Mouse (Mus musculus): ENCODE measurements around the gene Cacna1d.

The Cacna1d gene

DNA sequence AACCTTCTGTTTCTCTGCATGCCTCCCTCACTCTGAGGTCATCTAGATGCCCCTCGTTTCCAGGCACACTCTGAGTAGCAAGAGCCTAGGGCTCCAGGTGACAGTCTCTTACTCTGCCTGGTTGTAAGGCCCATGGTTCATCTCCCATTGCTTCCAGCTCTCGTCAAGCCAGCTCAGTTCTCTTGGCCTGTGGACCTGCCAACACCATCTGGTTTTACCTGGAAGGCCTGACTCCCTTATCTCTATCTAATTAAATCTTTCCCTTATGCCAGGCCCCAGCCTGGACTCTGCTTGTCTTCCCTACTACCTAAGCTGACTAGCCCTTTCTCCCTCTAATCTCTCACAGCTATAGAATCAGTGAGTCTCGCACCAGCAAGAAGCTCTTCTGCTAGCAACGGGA is 124.2 kb downstream of the Cacna1d start:
- no peak for DNase-seq (ENCODE audit: low spot score in 2 of 2)

GRCm38 (mm10) chr14:30365866-30366265 is 125.4 kb downstream of the Cacna1d start:
- DNase-seq (ENCODE audit: low spot score in 2 of 2) = no peak

GRCm38 (mm10) chr14:30363487-30364167 is 127.6 kb downstream of the Cacna1d start:
- no peak for DNase-seq (ENCODE audit: low spot score in 2 of 2)

DNA sequence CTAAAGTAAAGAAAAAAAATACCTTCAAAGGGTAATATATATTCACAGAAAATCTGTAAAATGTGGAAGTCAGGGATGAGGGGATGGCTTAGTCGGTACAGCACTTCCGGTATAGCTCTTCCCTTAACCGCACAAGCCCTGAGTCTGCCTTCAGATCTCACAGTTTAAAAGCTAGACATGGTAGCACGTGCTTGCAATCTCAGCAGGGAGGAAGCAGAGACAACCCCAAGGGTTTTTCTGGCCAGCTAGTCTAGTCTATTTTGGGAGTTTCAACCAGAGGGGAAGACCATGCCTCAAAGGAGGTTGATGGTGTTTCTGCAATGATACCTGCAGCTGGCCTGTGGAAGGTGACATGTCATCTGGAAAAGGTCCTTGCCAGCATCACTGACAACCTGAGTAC is 128.9 kb downstream of the Cacna1d start:
- no peak for DNase-seq (ENCODE audit: low spot score in 2 of 2)

- no peak for DNase-seq (ENCODE audit: low spot score in 2 of 2)
These were observed 130.8 kb downstream of the Cacna1d start for GRCm38 (mm10) chr14:30360478-30360877.

DNA sequence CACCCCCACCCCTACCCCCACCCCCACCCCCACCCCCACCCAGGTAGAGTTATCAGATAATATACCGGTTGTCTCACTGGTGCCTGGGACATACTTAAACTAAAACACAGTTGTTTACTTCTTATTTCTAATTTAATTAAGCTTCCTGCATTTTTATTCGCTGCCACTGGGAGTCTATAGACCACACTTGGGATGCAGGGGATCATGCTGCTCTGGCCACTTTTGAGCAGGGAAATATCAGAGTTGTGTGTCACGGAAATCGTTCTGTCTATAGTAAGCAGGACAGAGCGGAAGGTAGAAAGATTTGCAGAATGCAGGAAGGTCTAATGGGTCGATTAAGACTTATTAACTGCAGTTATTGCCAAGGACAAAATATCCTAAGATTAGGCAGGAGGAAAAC is 131.3 kb downstream of the Cacna1d start:
- no peak for DNase-seq (ENCODE audit: low spot score in 2 of 2)

DNA sequence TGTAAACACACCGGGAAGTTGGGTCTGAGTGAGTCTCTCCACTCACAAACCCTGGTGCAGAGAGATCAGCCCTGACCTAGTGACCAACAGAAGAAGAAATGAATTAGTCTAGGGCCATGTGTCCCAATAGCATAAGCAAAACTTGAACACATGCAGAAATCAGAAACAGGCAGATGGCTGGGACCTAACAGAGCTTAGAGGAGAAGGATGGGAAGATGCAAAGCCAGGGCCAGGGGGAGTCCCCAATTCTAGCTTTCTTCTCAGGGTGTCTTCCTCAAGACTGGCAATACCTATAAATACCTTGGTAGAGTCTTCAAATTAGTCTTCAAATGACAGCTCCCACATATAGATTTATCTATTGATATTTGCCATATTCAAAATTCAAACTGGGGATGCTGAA is 133.2 kb downstream of the Cacna1d start:
- DNase-seq (ENCODE audit: low spot score in 2 of 2) = no peak

- no peak for DNase-seq (ENCODE audit: low spot score in 2 of 2)
These were observed 134.8 kb downstream of the Cacna1d start for GRCm38 (mm10) chr14:30356456-30356855.

DNA sequence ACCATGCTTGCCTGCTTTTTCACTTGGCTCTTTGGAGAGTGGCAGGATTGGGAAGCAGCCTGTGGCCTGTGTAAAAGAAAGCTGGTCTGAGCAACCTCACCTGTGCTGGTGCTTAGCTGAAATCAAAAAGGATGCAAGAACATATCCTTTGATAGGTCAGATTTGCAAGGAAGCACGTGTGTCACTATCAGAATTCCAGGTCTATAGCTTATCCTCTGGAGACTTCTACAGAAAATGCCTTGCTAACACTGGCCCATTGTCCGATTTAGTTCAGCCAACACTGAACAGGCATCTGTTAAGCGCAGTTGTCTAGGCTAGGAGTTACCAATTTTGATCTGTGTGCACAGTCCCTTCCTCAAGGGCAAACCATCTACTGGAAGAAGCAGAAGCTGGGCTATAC is 136.5 kb downstream of the Cacna1d start:
- DNase-seq (ENCODE audit: low spot score in 2 of 2) = no peak

DNA sequence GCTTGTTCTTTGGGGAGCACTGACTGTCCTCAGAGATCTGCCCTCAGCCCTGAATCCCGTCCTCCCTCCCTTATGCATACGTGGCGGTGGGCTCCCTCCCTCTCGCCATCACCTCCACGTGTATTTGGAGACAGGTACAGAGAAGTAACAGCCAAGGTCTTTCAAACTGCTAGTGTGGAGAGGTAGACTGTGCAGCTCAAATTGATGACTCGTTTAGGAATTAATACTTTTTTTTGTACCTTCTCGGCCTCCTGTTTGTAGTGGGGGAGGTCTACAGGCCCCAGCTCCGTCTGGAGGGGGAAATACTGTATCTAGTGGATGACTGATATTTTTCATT is 137.2 kb downstream of the Cacna1d start:
- DNase-seq (ENCODE audit: low spot score in 2 of 2) = no peak

DNA sequence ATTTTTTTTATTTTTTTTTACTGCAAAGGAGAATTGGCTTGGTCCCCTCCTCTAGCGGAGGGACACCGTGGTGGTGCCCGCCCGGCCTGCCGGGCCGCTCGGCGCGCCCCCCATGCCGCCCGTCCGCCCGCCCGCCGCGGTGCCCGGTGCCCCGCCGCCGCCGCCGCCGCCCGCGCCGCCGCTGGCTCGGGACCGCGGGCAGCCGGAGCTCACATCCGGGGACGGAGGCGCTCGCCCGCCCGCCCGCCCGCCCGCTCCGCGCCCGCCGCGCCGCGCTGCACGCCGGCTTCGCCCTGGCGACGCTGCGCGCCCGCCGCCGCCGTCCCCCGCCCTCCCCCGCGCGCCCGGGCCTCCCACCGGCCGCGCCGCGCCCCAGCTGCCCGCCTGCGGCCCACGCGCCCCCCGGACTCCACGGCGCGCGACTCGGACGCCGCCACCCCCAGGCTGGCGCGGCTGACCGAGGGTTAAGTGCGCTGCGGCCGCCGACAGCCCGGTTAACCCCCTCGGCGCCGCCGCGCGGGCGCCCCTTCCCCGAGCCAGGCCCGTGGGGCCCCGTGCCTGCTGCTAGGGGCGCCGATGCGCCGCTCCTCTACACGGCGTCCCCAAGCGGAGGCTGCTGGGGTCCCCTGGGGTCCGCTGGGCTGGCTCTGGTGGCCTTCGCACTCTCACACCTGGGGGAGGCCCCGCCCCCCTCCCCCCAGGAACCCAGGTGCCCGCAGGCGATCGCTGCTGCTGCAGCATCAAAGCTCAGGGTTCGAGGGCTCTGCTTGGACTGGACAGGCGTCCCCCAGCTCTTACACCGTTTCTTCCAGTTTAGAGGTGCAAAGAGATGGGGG is 137.7 kb downstream of the Cacna1d start:
- DNase-seq (ENCODE audit: low spot score in 2 of 2) = peak in 1 of 2 experiments; percentile 12

DNA sequence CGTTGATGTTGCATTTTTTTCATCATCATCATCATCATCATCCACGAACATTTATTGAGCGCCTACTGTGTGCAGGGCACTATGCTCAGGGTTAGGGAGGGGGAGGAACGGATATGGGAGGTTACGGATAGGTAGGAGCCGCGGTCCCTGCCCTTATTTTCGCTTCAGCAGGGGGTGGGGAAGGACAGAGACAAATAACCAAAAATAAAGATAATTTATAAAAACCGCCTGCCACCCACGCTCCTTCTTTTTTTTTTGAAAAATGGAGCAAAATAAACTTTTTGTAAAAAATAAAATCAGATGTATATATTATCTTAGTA is 138.3 kb downstream of the Cacna1d start:
- DNase-seq (ENCODE audit: low spot score in 2 of 2) = no peak

GRCm38 (mm10) chr14:30352061-30352950 is 138.9 kb downstream of the Cacna1d start:
- DNase-seq (ENCODE audit: low spot score in 2 of 2) = no peak

- DNase-seq (ENCODE audit: low spot score in 2 of 2) = no peak
These were observed 141.0 kb downstream of the Cacna1d start for GRCm38 (mm10) chr14:30350285-30350684.

DNA sequence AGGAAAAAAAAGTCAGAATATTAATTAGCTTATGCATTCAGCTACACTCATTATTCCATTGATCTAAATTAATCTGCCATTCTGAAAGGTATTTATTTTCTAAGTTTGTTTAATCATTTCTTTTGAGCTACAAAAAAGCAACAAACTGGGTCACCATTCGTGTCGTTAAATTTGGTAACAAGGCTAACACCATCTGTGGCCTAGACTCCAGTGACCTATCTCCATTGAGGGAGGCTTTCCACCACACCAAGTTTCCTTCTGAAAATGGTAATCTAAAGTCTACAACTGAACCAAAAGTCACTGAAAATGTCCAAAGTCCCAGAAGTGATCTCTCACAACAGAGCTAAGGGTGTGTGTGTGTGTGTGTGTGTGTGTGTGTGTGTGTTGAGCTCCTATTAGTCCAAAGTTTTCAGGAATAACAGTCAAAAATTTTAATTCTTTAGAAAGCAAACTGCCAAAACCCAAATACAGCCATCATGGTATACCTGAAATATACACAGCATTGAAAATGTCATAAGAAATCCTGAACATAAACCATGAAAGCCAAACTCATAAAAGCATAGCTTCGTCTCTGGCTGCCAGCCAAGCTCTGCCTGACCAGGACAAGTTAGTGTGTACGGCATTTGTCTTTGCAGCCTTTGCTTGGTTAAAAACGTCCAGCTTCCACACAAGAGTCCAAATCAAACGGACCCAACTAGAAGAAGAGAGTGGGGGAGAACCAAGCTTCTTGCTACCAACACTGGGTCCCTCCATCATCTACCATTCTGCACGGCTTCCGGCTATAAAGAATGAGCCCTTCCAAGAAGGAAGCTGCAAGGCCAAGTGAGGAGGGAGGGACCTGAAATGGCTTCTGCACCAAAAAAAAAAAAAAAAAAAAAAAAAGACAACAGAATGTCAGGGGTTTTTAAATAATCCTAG is 146.0 kb downstream of the Cacna1d start:
- DNase-seq (ENCODE audit: low spot score in 2 of 2) = no peak

- DNase-seq (ENCODE audit: low spot score in 2 of 2) = no peak
These were observed 147.5 kb downstream of the Cacna1d start for GRCm38 (mm10) chr14:30343740-30344139.

- DNase-seq (ENCODE audit: low spot score in 2 of 2) = no peak
These were observed 149.2 kb downstream of the Cacna1d start for GRCm38 (mm10) chr14:30341825-30342590.

DNA sequence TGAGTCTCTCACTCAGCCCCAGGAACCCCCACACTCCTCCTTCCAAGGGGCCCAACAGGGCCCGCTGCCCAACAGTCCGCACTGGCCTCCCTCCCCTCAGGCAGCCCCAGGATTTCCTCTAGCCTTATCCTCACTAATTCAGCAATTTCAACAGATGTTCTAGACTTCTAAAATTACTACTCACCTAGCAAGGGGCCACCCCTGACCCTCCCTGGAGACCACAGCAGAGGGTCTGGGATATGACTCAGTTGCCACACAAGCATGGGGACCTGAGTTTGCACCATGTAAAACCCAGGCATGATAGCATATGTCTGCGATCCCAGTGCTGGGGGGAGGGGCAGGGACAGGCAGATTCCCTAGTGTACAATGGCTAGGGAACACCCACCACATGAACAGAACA is 151.1 kb downstream of the Cacna1d start:
- DNase-seq (ENCODE audit: low spot score in 2 of 2) = no peak

DNA sequence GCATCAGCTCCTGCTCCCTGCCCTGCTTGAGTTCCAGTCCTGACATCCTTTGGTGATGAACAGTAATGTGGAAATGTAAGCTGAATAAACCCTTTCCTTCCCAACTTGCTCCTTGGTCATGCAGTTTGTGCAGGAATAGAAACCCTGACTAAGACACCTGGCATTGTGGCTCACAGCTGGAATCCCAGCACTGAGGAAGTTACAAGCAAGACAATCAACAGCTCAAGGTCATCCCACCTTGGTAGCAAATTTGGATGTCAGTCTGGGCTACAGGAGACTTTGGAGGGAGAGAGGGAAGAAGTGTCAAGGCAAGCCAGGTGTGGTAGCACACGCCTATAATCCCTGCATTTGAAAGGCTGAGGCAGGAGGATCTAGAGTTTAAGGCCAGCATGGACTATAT is 159.4 kb downstream of the Cacna1d start:
- no peak for DNase-seq (ENCODE audit: low spot score in 2 of 2)

- DNase-seq (ENCODE audit: low spot score in 2 of 2) = no peak
These were observed 160.7 kb downstream of the Cacna1d start for GRCm38 (mm10) chr14:30330416-30331181.
